Mouse (Mus musculus) myocyte (in vitro differentiated cells): ENCODE data around the gene Cyp19a1. TPM values are rescaled to one million over a fixed set of nuclear protein-coding genes. Genes with fewer than 3 reads are reported as not detected.

ENCODE experiments used
- H3K27me3 ChIP-seq: one replicate; pipeline ENCODE4 v1.6.1; 2011; ENCODE audit not compliant: control insufficient read depth, insufficient read depth, insufficient read length
- H3K36me3 ChIP-seq: one replicate; pipeline ENCODE4 v1.6.1; 2011; ENCODE audit not compliant: control insufficient read depth, insufficient read depth
- H3K4me2 ChIP-seq: one replicate; pipeline ENCODE4 v1.6.1; 2011; ENCODE audit warnings: low read depth, control low read depth
- H3K4me3 ChIP-seq: one replicate; pipeline ENCODE4 v1.5.1; 2011; ENCODE audit warnings: mild to moderate bottlenecking, control low read depth, moderate library complexity
- H3K79me2 ChIP-seq: one replicate; pipeline ENCODE4 v1.6.1; 2011; ENCODE audit not compliant: control insufficient read depth, insufficient read depth
- H3ac ChIP-seq: one replicate; pipeline ENCODE4 v1.6.1; 2011; ENCODE audit not compliant: control insufficient read depth, insufficient read length
- CEBPB ChIP-seq: IDR thresholded peaks from 2 replicates; pipeline ENCODE4 v1.6.1; 2011; ENCODE audit warnings: mild to moderate bottlenecking, moderate library complexity; ENCODE audit not compliant: poor library complexity, insufficient read depth, severe bottlenecking
- E2F4 ChIP-seq: IDR thresholded peaks from one replicate; pipeline ENCODE4 v1.6.1; 2011; ENCODE audit warnings: mild to moderate bottlenecking, control low read depth, moderate library complexity; ENCODE audit not compliant: insufficient read depth
- MAX ChIP-seq: IDR thresholded peaks from one replicate; pipeline ENCODE4 v1.6.1; 2011; ENCODE audit warnings: low read depth, mild to moderate bottlenecking, control low read depth
- MYOD1 ChIP-seq, 3 experiments: IDR thresholded peaks; one replicate each; pipeline ENCODE4 v1.6.1; 2011; ENCODE audit warnings: control low read depth in 2 of 3, low read depth in 2 of 3, mild to moderate bottlenecking in 2 of 3, moderate library complexity in 1 of 3; ENCODE audit not compliant: insufficient read length in 2 of 3, control insufficient read depth in 1 of 3
- MYOG ChIP-seq, 3 experiments: IDR thresholded peaks; one replicate each; pipeline ENCODE4 v1.6.1; 2011; ENCODE audit warnings: control low read depth in 2 of 3, low read depth in 2 of 3, mild to moderate bottlenecking in 2 of 3; ENCODE audit not compliant: insufficient read length in 2 of 3, control insufficient read depth in 1 of 3, insufficient read depth in 1 of 3
- POLR2A ChIP-seq: IDR thresholded peaks from one replicate; pipeline ENCODE4 v1.6.1; 2011; ENCODE audit warnings: low read depth, mild to moderate bottlenecking, control low read depth, moderate library complexity; ENCODE audit not compliant: insufficient read length
- POLR2AphosphoS2 ChIP-seq: IDR thresholded peaks from one replicate; pipeline ENCODE4 v1.6.1; 2011; ENCODE audit warnings: low read depth, control low read depth; ENCODE audit not compliant: insufficient read length
- REST ChIP-seq: IDR thresholded peaks from one replicate; pipeline ENCODE4 v1.6.1; 2011; ENCODE audit warnings: mild to moderate bottlenecking, control low read depth, moderate library complexity; ENCODE audit not compliant: insufficient read depth, insufficient read length
- SRF ChIP-seq: IDR thresholded peaks from one replicate; pipeline ENCODE4 v1.6.1; 2011; ENCODE audit warnings: low read depth; ENCODE audit not compliant: control insufficient read depth, insufficient read length
- TCF12 ChIP-seq: IDR thresholded peaks from one replicate; pipeline ENCODE4 v1.6.1; 2011; ENCODE audit warnings: mild to moderate bottlenecking, control low read depth; ENCODE audit not compliant: poor library complexity, insufficient read depth, severe bottlenecking
- TCF3 ChIP-seq: IDR thresholded peaks from one replicate; pipeline ENCODE4 v1.6.1; 2011; ENCODE audit warnings: low read depth, control low read depth; ENCODE audit not compliant: insufficient read length
- USF1 ChIP-seq: IDR thresholded peaks from one replicate; pipeline ENCODE4 v1.6.1; 2011; ENCODE audit warnings: low read depth, mild to moderate bottlenecking, control low read depth, moderate library complexity
- polyA plus RNA-seq: library from polyadenylated mRNA; unstranded; fragments of >200 nt; fragmentation: generic; extraction: Trizol; gene quantifications from one replicate; pipeline ENCODE4 v1.2.1, GENCODE M21; 2012; ENCODE audit warnings: missing spikeins

The Cyp19a1 gene
- polyA plus RNA-seq, 1 experiment = not detected

GRCm38 (mm10) chr9:54181330-54181729, 86.6 kb downstream of the Cyp19a1 start:
- no peak overlapping the region for H3ac ChIP-seq
- no peak overlapping the region for H3K4me3 ChIP-seq
- H3K36me3 ChIP-seq = no peaks in the 10 kb centered on the region
- H3K27me3 ChIP-seq = no peaks in the 10 kb centered on the region
- no peak overlapping the region for H3K4me2 ChIP-seq
- TF ChIP-seq REST = no peak
- no peak for TF ChIP-seq TCF3
- no peak for TF ChIP-seq USF1
- TF ChIP-seq POLR2A = no peak
- no peak for TF ChIP-seq SRF
- no peaks in the 10 kb centered on the region for H3K79me2 ChIP-seq

GRCm38 (mm10) chr9:54180216-54180615, 87.7 kb downstream of the Cyp19a1 start:
- TF ChIP-seq MYOD1 (IDR thresholded peaks at IDR 0.05; ENCODE audit: control insufficient read depth in 1 of 3, insufficient read length in 2 of 3, low read depth in 2 of 3) (no peak), MAX (no peak), CEBPB (no peak)
- H3ac ChIP-seq = no peak overlapping the region

DNA sequence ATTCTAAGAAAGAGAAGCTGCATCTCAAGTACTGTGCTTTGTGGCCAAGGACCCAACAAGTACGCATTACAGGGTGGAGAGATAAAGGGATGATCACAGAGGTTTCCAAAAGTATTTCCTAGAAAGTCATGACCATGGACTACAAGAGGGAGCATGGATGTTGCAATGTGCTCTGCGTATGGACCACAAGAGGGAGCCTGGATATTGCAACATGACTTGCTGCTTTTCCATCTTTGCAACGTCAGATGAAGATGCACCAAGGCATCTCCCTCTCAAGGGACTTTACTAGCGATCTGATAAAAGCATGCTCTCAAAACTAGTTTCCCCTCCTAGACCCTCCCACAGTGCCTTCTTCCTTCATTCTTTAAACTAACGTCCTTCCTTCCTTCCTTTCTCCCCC, 98.4 kb downstream of the Cyp19a1 start:
- Histone ChIP-seq H3K79me2 (no peaks in the 10 kb centered on the region), H3K4me3 (no peak overlapping the region), H3K36me3 (no peaks in the 10 kb centered on the region), H3K27me3 (peaks cover 3% of the 10 kb centered on the region), H3ac (no peak overlapping the region), H3K4me2 (no peak overlapping the region)
- peak; percentile 54; the same call in 1 of the 2 replicates for TF ChIP-seq CEBPB
- TF ChIP-seq POLR2A = no peak
- no peak for TF ChIP-seq REST
- TF ChIP-seq MAX = no peak

More at GRCm38 (mm10) chr9:54180216-54180615, 87.7 kb downstream of the Cyp19a1 start:
- Histone ChIP-seq H3K4me3 (no peak overlapping the region), H3K79me2 (no peaks in the 10 kb centered on the region), H3K36me3 (no peaks in the 10 kb centered on the region), H3K27me3 (no peaks in the 10 kb centered on the region), H3K4me2 (no peak overlapping the region)

DNA sequence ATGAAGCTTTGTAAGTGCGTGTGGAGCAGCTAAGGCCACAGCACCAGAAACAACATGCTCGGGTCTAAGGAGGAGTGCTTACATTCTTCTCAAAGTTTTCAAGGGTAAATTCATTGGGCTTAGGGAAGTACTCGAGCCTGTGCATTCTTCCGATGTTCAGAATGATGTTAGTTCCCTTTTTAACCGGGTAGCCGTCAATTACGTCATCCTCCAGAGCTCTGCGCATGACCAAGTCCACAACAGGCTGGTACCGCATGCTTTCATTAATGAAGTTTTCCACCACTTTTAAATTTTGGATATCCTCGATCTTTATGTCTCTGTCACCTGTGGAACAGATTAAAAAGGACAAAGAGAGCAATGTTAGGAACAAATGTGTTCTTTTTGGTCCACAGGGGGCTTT, 99.5 kb downstream of the Cyp19a1 start:
- peaks cover 3% of the 10 kb centered on the region for H3K27me3 ChIP-seq
- TF ChIP-seq SRF (no peak), REST (no peak), CEBPB (no peak), POLR2AphosphoS2 (no peak), USF1 (no peak)

GRCm38 (mm10) chr9:54163117-54163516, 104.8 kb downstream of the Cyp19a1 start:
- no peak overlapping the region for H3ac ChIP-seq
- H3K79me2 ChIP-seq = no peaks in the 10 kb centered on the region

More for the DNA sequence above, 99.5 kb downstream of the Cyp19a1 start:
- no peaks in the 10 kb centered on the region for H3K79me2 ChIP-seq
- H3K4me3 ChIP-seq = no peak overlapping the region
- H3K4me2 ChIP-seq = no peak overlapping the region
- no peaks in the 10 kb centered on the region for H3K36me3 ChIP-seq
- H3ac ChIP-seq = no peak overlapping the region

GRCm38 (mm10) chr9:54153679-54154078, 114.2 kb downstream of the Cyp19a1 start:
- no peaks in the 10 kb centered on the region for H3K36me3 ChIP-seq
- no peaks in the 10 kb centered on the region for H3K27me3 ChIP-seq
- H3K79me2 ChIP-seq = no peaks in the 10 kb centered on the region
- no peak overlapping the region for H3ac ChIP-seq
- no peak overlapping the region for H3K4me2 ChIP-seq
- TF ChIP-seq REST (no peak), MAX (no peak), SRF (no peak), MYOG (IDR thresholded peaks at IDR 0.05; ENCODE audit: control insufficient read depth in 1 of 3, insufficient read depth in 1 of 3, insufficient read length in 2 of 3, low read depth in 2 of 3) (no peak), POLR2A (no peak), POLR2AphosphoS2 (no peak), E2F4 (no peak), CEBPB (no peak), TCF12 (no peak), MYOD1 (IDR thresholded peaks at IDR 0.05; ENCODE audit: control insufficient read depth in 1 of 3, insufficient read length in 2 of 3, low read depth in 2 of 3) (no peak), USF1 (no peak), TCF3 (no peak)
- H3K4me3 ChIP-seq = no peak overlapping the region

More at GRCm38 (mm10) chr9:54163117-54163516, 104.8 kb downstream of the Cyp19a1 start:
- Histone ChIP-seq H3K36me3 (no peaks in the 10 kb centered on the region), H3K4me2 (no peak overlapping the region), H3K4me3 (no peak overlapping the region), H3K27me3 (no peaks in the 10 kb centered on the region)
- no peak for TF ChIP-seq TCF3
- no peak for TF ChIP-seq MYOG (IDR thresholded peaks at IDR 0.05; ENCODE audit: control insufficient read depth in 1 of 3, insufficient read depth in 1 of 3, insufficient read length in 2 of 3, low read depth in 2 of 3)
- no peak for TF ChIP-seq SRF
- no peak for TF ChIP-seq E2F4
- TF ChIP-seq CEBPB = no peak
- no peak for TF ChIP-seq POLR2AphosphoS2
- no peak for TF ChIP-seq REST
- no peak for TF ChIP-seq TCF12
- TF ChIP-seq MYOD1 (IDR thresholded peaks at IDR 0.05; ENCODE audit: control insufficient read depth in 1 of 3, insufficient read length in 2 of 3, low read depth in 2 of 3) = no peak
- TF ChIP-seq MAX = no peak
- TF ChIP-seq POLR2A = no peak
- no peak for TF ChIP-seq USF1
